Mouse (Mus musculus): ENCODE measurements around the gene Lsamp. TPM values are rescaled to one million over a fixed set of nuclear protein-coding genes. Genes with fewer than 3 reads are reported as not detected.

Lsamp gene
- polyA plus RNA-seq, 1 experiment from 2014 or later, result 5.5 TPM

- no peaks in the 10 kb centered on the region for H3K36me3 ChIP-seq (ENCODE audit: control insufficient read depth, insufficient read depth, low read length)
- WGBS, result 69% methylated on average over 1 of the region's 1 CpGs
- no peak for ATAC-seq (ENCODE audit: low FRiP score, low TSS enrichment)
Measured at GRCm38 (mm10) chr16:41787146-41787545, 1803.0 kb downstream of the Lsamp start.

GRCm38 (mm10) chr16:41790016-41790415 lies 1805.9 kb downstream of the Lsamp start:
- Histone ChIP-seq H3K36me3 (ENCODE audit: control insufficient read depth, insufficient read depth, low read length) (no peaks in the 10 kb centered on the region), H3K9ac (ENCODE audit: low read depth, low read length) (no peak overlapping the region), H3K4me1 (ENCODE audit: control insufficient read depth, insufficient read depth, low read length) (no peaks in the 10 kb centered on the region), H3K27me3 (ENCODE audit: control insufficient read depth, insufficient read depth, low read length) (no peaks in the 10 kb centered on the region), H3K4me2 (replicated peaks; ENCODE audit: low read depth, low read length) (no peak overlapping the region), H3K9me3 (ENCODE audit: control insufficient read depth, low read length) (no peaks in the 10 kb centered on the region), H3K27ac (ENCODE audit: low read depth, low read length) (no peak overlapping the region), H3K4me3 (ENCODE audit: low read length) (no peak overlapping the region)
- WGBS, result 97% methylated on average over 2 of the region's 2 CpGs
- ATAC-seq (ENCODE audit: low FRiP score, low TSS enrichment), result no peak

More at GRCm38 (mm10) chr16:41787146-41787545, 1803.0 kb downstream of the Lsamp start:
- H3K4me2 ChIP-seq (replicated peaks; ENCODE audit: low read depth, low read length), result no peak overlapping the region
- H3K27ac ChIP-seq (ENCODE audit: low read depth, low read length), result no peak overlapping the region
- no peaks in the 10 kb centered on the region for H3K4me1 ChIP-seq (ENCODE audit: control insufficient read depth, insufficient read depth, low read length)
- no peaks in the 10 kb centered on the region for H3K27me3 ChIP-seq (ENCODE audit: control insufficient read depth, insufficient read depth, low read length)
- no peak overlapping the region for H3K4me3 ChIP-seq (ENCODE audit: low read length)
- H3K9me3 ChIP-seq (ENCODE audit: control insufficient read depth, low read length), result no peaks in the 10 kb centered on the region
- no peak overlapping the region for H3K9ac ChIP-seq (ENCODE audit: low read depth, low read length)

GRCm38 (mm10) chr16:41820369-41820768 lies 1836.2 kb downstream of the Lsamp start:
- ATAC-seq (ENCODE audit: low FRiP score, low TSS enrichment), result no peak
- Histone ChIP-seq H3K4me2 (replicated peaks; ENCODE audit: low read depth, low read length) (no peak overlapping the region), H3K36me3 (ENCODE audit: control insufficient read depth, insufficient read depth, low read length) (no peaks in the 10 kb centered on the region), H3K9ac (ENCODE audit: low read depth, low read length) (no peak overlapping the region), H3K27ac (ENCODE audit: low read depth, low read length) (no peak overlapping the region), H3K4me3 (ENCODE audit: low read length) (no peak overlapping the region), H3K27me3 (ENCODE audit: control insufficient read depth, insufficient read depth, low read length) (no peaks in the 10 kb centered on the region), H3K9me3 (ENCODE audit: control insufficient read depth, low read length) (no peaks in the 10 kb centered on the region), H3K4me1 (ENCODE audit: control insufficient read depth, insufficient read depth, low read length) (no peaks in the 10 kb centered on the region)
- WGBS, result 81% methylated on average over 6 of the region's 6 CpGs

GRCm38 (mm10) chr16:41826899-41827604 lies 1842.9 kb downstream of the Lsamp start:
- H3K27ac ChIP-seq (ENCODE audit: low read depth, low read length), result peak overlapping the region; percentile 42; the same call in 1 of the 2 replicates
- H3K27me3 ChIP-seq (ENCODE audit: control insufficient read depth, insufficient read depth, low read length), result no peaks in the 10 kb centered on the region
- no peak overlapping the region for H3K4me2 ChIP-seq (replicated peaks; ENCODE audit: low read depth, low read length)
- H3K9ac ChIP-seq (ENCODE audit: low read depth, low read length), result no peak overlapping the region
- no peaks in the 10 kb centered on the region for H3K4me1 ChIP-seq (ENCODE audit: control insufficient read depth, insufficient read depth, low read length)
- peak; percentile 75; the same call in 1 of the 2 replicates for ATAC-seq (ENCODE audit: low FRiP score, low TSS enrichment)
- no peak overlapping the region for H3K4me3 ChIP-seq (ENCODE audit: low read length)
- 44% methylated on average over 5 of the region's 5 CpGs for WGBS
- H3K36me3 ChIP-seq (ENCODE audit: control insufficient read depth, insufficient read depth, low read length), result no peaks in the 10 kb centered on the region
- H3K9me3 ChIP-seq (ENCODE audit: control insufficient read depth, low read length), result no peaks in the 10 kb centered on the region

GRCm38 (mm10) chr16:41827605-41827948 lies 1843.4 kb downstream of the Lsamp start:
- no peak overlapping the region for H3K9ac ChIP-seq (ENCODE audit: low read depth, low read length)
- H3K4me2 ChIP-seq (replicated peaks; ENCODE audit: low read depth, low read length), result no peak overlapping the region
- ATAC-seq (ENCODE audit: low FRiP score, low TSS enrichment), result peak; percentile 46; the same call in 1 of the 2 replicates
- peak overlapping the region; percentile 42; the same call in 1 of the 2 replicates for H3K27ac ChIP-seq (ENCODE audit: low read depth, low read length)
- no peaks in the 10 kb centered on the region for H3K9me3 ChIP-seq (ENCODE audit: control insufficient read depth, low read length)
- no peaks in the 10 kb centered on the region for H3K27me3 ChIP-seq (ENCODE audit: control insufficient read depth, insufficient read depth, low read length)
- no peaks in the 10 kb centered on the region for H3K36me3 ChIP-seq (ENCODE audit: control insufficient read depth, insufficient read depth, low read length)
- H3K4me1 ChIP-seq (ENCODE audit: control insufficient read depth, insufficient read depth, low read length), result no peaks in the 10 kb centered on the region
- H3K4me3 ChIP-seq (ENCODE audit: low read length), result no peak overlapping the region
- WGBS, result 77% methylated on average over 3 of the region's 3 CpGs

GRCm38 (mm10) chr16:41834637-41835036 lies 1850.5 kb downstream of the Lsamp start:
- 40% methylated on average over 3 of the region's 3 CpGs for WGBS
- Histone ChIP-seq H3K27ac (ENCODE audit: low read depth, low read length) (no peak overlapping the region), H3K36me3 (ENCODE audit: control insufficient read depth, insufficient read depth, low read length) (no peaks in the 10 kb centered on the region), H3K4me2 (replicated peaks; ENCODE audit: low read depth, low read length) (no peak overlapping the region), H3K9ac (ENCODE audit: low read depth, low read length) (no peak overlapping the region), H3K9me3 (ENCODE audit: control insufficient read depth, low read length) (no peaks in the 10 kb centered on the region), H3K27me3 (ENCODE audit: control insufficient read depth, insufficient read depth, low read length) (no peaks in the 10 kb centered on the region), H3K4me1 (ENCODE audit: control insufficient read depth, insufficient read depth, low read length) (no peaks in the 10 kb centered on the region), H3K4me3 (ENCODE audit: low read length) (no peak overlapping the region)
- ATAC-seq (ENCODE audit: low FRiP score, low TSS enrichment), result peak; percentile 91

GRCm38 (mm10) chr16:41835745-41836144 lies 1851.6 kb downstream of the Lsamp start:
- no peak overlapping the region for H3K9ac ChIP-seq (ENCODE audit: low read depth, low read length)
- WGBS, result 41% methylated on average over 6 of the region's 6 CpGs
- H3K9me3 ChIP-seq (ENCODE audit: control insufficient read depth, low read length), result no peaks in the 10 kb centered on the region

GRCm38 (mm10) chr16:41839751-41840404 lies 1855.7 kb downstream of the Lsamp start:
- Histone ChIP-seq H3K27ac (ENCODE audit: low read depth, low read length) (no peak overlapping the region), H3K4me3 (ENCODE audit: low read length) (no peak overlapping the region), H3K4me1 (ENCODE audit: control insufficient read depth, insufficient read depth, low read length) (no peaks in the 10 kb centered on the region), H3K27me3 (ENCODE audit: control insufficient read depth, insufficient read depth, low read length) (no peaks in the 10 kb centered on the region), H3K9me3 (ENCODE audit: control insufficient read depth, low read length) (no peaks in the 10 kb centered on the region), H3K9ac (ENCODE audit: low read depth, low read length) (no peak overlapping the region), H3K4me2 (replicated peaks; ENCODE audit: low read depth, low read length) (no peak overlapping the region), H3K36me3 (ENCODE audit: control insufficient read depth, insufficient read depth, low read length) (no peaks in the 10 kb centered on the region)
- 58% methylated on average over 2 of the region's 2 CpGs for WGBS
- ATAC-seq (ENCODE audit: low FRiP score, low TSS enrichment), result peak; percentile 90

More at GRCm38 (mm10) chr16:41835745-41836144, 1851.6 kb downstream of the Lsamp start:
- no peak overlapping the region for H3K4me3 ChIP-seq (ENCODE audit: low read length)
- no peak overlapping the region for H3K27ac ChIP-seq (ENCODE audit: low read depth, low read length)
- no peak for ATAC-seq (ENCODE audit: low FRiP score, low TSS enrichment)
- no peaks in the 10 kb centered on the region for H3K4me1 ChIP-seq (ENCODE audit: control insufficient read depth, insufficient read depth, low read length)
- no peak overlapping the region for H3K4me2 ChIP-seq (replicated peaks; ENCODE audit: low read depth, low read length)
- H3K36me3 ChIP-seq (ENCODE audit: control insufficient read depth, insufficient read depth, low read length), result no peaks in the 10 kb centered on the region
- H3K27me3 ChIP-seq (ENCODE audit: control insufficient read depth, insufficient read depth, low read length), result no peaks in the 10 kb centered on the region

GRCm38 (mm10) chr16:41846903-41847302 lies 1862.7 kb downstream of the Lsamp start:
- 90% methylated on average over 6 of the region's 6 CpGs for WGBS
- no peak overlapping the region for H3K4me3 ChIP-seq (ENCODE audit: low read length)
- ATAC-seq (ENCODE audit: low FRiP score, low TSS enrichment), result no peak
- H3K36me3 ChIP-seq (ENCODE audit: control insufficient read depth, insufficient read depth, low read length), result no peaks in the 10 kb centered on the region
- no peaks in the 10 kb centered on the region for H3K27me3 ChIP-seq (ENCODE audit: control insufficient read depth, insufficient read depth, low read length)
- H3K27ac ChIP-seq (ENCODE audit: low read depth, low read length), result no peak overlapping the region
- H3K9me3 ChIP-seq (ENCODE audit: control insufficient read depth, low read length), result no peaks in the 10 kb centered on the region
- no peak overlapping the region for H3K9ac ChIP-seq (ENCODE audit: low read depth, low read length)
- no peaks in the 10 kb centered on the region for H3K4me1 ChIP-seq (ENCODE audit: control insufficient read depth, insufficient read depth, low read length)
- no peak overlapping the region for H3K4me2 ChIP-seq (replicated peaks; ENCODE audit: low read depth, low read length)

All from kidney, embryonic 14.5 days (tissue).